Mouse (Mus musculus) hindbrain, postnatal 0 days (tissue): Measurements from ENCODE around the gene Aldh5a1. TPM values are rescaled to one million over a fixed set of nuclear protein-coding genes. Genes with fewer than 3 reads are reported as not detected.

ENCODE experiments used
- ATAC-seq: fragments of 200-750 bp; cut with Nextera tagmentation; 2 replicates; pipeline ENCODE4 v1.8.0; 2017; ENCODE audit warnings: mild to moderate bottlenecking, moderate TSS enrichment, moderate library complexity
- DNase-seq: peaks from one replicate; pipeline ENCODE4 v3.0.0-alpha.2; 2015; ENCODE audit warnings: low spot score
- H3K27ac ChIP-seq: fragments of 300-500 bp; sonication (generic); 2 replicates; pipeline ENCODE4 v1.5.1; 2014; ENCODE audit warnings: mild to moderate bottlenecking
- H3K27me3 ChIP-seq: fragments of 300-500 bp; sonication (generic); 2 replicates; pipeline ENCODE4 v1.6.1; 2014; ENCODE audit warnings: low read length, mixed read lengths; ENCODE audit not compliant: insufficient read depth
- H3K36me3 ChIP-seq: fragments of 300-500 bp; sonication (generic); 2 replicates; pipeline ENCODE4 v1.6.1; 2014; ENCODE audit warnings: low read length, mixed read lengths; ENCODE audit not compliant: insufficient read depth
- H3K4me1 ChIP-seq: fragments of 300-500 bp; sonication (generic); 2 replicates; pipeline ENCODE4 v1.6.1; 2014; ENCODE audit warnings: antibody characterized with exemption, low read length, mixed read lengths; ENCODE audit not compliant: insufficient read depth
- H3K4me2 ChIP-seq: fragments of 300-500 bp; sonication (generic); 2 replicates; pipeline ENCODE4 v1.6.1; 2014; ENCODE audit warnings: low read depth, mild to moderate bottlenecking, low read length, moderate library complexity, mixed read lengths
- H3K4me3 ChIP-seq: fragments of 300-500 bp; sonication (generic); 2 replicates; pipeline ENCODE4 v1.5.1; 2014; ENCODE audit warnings: low read length
- H3K9ac ChIP-seq: fragments of 300-500 bp; sonication (generic); replicated peaks from 2 replicates; pipeline ENCODE4 v1.6.1; 2014; ENCODE audit warnings: mild to moderate bottlenecking, low read length, moderate library complexity, mixed read lengths
- H3K9me3 ChIP-seq: fragments of 300-500 bp; sonication (generic); 2 replicates; pipeline ENCODE4 v1.6.1; 2016; ENCODE audit warnings: low read length, mixed read lengths
- CTCF ChIP-seq: IDR thresholded peaks from 2 replicates; pipeline ENCODE4 v1.5.1; 2016; ENCODE audit warnings: antibody characterized with exemption, control low read depth, low read depth
- WGBS: fragments of 180-500 bp; shearing (Covaris S2); extraction: QIAGEN DNeasy Blood & Tissue Kit; methylation state at CpG from one replicate; pipeline ENCODE4 v1.1.7; 2014; 5-methylcytosine and 5-hydroxymethylcytosine counted together
- polyA plus RNA-seq: library from polyadenylated mRNA; unstranded; fragments of >200 nt; fragmentation: Nextera tagmentation; extraction: Ambion mirVana; gene quantifications from 2 replicates; pipeline ENCODE4 v1.2.1, GENCODE M21; 2015
- total RNA-seq: library from RNA; depleted of rRNA; stranded (reverse); fragments of >200 nt; gene quantifications from 2 replicates; pipeline ENCODE4 v1.2.3, GENCODE M21; 2014

Gene Aldh5a1
- total and polyA plus RNA-seq, 2 experiments from 2014 or later, result 16.9 to 46.3 TPM

DNA sequence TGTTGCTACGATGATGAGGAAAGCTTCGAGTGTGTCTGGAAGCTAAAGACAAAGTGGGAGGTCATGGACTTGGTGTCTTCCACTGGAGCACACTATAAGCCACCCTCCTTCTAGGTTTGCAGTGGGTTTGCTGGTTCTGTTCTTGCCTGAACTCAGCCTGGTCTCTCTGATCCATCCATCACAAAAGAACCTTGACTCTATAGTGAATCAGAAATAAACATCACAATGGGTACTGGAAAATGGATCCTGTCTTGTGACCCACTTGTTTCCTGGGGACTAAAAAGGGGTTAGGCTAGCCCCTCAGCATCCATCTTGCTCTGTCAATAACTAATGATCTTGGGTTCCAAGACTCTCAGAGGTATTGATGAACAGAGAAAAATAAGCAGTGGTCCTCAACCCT is 35.5 kb downstream of the Aldh5a1 start:
- no peaks in the 10 kb centered on the region for H3K9me3 ChIP-seq
- TF ChIP-seq CTCF, result no peak
- peaks cover 3% of the 10 kb centered on the region; the same call in 1 of the 2 replicates for H3K36me3 ChIP-seq
- no peak overlapping the region for H3K9ac ChIP-seq
- H3K4me1 ChIP-seq, result no peaks in the 10 kb centered on the region
- ATAC-seq (no peak), DNase-seq (no peak)
- H3K4me2 ChIP-seq, result no peak overlapping the region
- H3K27me3 ChIP-seq, result no peaks in the 10 kb centered on the region
- H3K27ac ChIP-seq, result no peak overlapping the region
- WGBS, result 86% methylated on average over 2 of the region's 2 CpGs
- no peak overlapping the region for H3K4me3 ChIP-seq

DNA sequence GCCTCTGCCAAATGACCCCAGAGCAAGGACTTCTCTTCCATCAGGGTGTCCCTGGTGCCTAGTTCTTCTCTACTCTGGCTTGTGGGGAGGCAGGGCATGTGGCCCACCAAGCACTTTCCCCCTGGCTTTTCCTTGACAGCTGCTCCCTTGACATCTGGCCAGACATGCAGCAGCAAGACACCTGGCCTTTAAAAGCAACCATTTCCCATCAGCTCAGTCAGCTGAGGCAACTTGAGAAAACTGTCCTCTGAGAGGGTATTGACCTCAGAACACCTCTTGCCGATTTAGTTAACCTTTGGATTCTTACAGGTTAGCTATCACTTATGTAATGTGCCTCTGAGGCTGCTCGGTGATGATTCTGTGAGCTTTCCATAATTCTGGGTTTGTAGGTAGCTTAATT is 43.6 kb downstream of the Aldh5a1 start:
- H3K4me2 ChIP-seq, result no peak overlapping the region
- DNase-seq (no peak), ATAC-seq (no peak)
- no peak overlapping the region for H3K27ac ChIP-seq
- H3K9ac ChIP-seq, result no peak overlapping the region
- no peaks in the 10 kb centered on the region for H3K36me3 ChIP-seq
- H3K4me3 ChIP-seq, result no peak overlapping the region
- H3K4me1 ChIP-seq, result no peaks in the 10 kb centered on the region
- no peaks in the 10 kb centered on the region for H3K9me3 ChIP-seq
- no peaks in the 10 kb centered on the region for H3K27me3 ChIP-seq
- 93% methylated on average over 2 of the region's 2 CpGs for WGBS
- TF ChIP-seq CTCF, result no peak

DNA sequence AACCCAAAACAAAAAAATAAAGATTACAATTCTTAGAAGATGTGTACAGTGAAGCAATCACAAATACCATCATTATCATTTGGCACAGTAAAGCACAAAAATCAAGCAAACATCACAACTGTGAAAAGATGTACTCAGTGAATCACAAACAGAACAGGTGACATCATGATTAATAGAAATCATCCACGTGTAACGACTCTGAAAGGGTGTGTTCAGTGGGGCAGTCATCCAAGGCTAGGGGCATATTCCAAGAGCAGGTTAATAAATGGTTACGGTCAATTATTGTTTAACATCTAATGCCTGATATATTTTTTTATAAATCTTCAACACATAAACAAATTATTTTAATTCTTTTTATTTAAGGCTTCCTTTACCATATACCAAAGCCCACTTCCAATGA is 44.9 kb downstream of the Aldh5a1 start:
- no peaks in the 10 kb centered on the region for H3K4me1 ChIP-seq
- ATAC-seq (no peak), DNase-seq (no peak)
- TF ChIP-seq CTCF, result no peak
- no peak overlapping the region for H3K4me3 ChIP-seq
- H3K4me2 ChIP-seq, result no peak overlapping the region
- 91% methylated on average over 3 of the region's 3 CpGs for WGBS
- H3K36me3 ChIP-seq, result no peaks in the 10 kb centered on the region
- no peaks in the 10 kb centered on the region for H3K27me3 ChIP-seq
- no peak overlapping the region for H3K27ac ChIP-seq
- H3K9me3 ChIP-seq, result no peaks in the 10 kb centered on the region
- H3K9ac ChIP-seq, result no peak overlapping the region

DNA sequence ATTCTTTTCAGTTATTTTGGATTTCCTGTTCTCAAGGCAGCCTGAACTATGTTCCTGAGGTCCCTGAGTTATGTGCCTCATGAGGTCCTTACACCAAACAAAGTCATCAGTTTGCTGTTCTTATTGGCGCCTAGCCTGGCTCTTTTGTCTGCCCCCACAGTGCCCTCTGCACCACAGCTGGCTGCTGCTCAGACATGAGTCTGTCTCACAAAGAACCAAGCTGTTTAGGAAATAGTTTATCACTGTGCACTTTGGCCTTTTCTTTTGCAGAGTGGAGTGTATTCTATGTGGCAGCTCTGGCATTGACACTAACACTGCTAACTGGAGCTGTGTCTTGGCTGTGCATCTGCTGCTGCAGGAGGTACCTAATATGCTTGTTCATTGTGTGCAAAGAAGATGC is 47.9 kb downstream of the Aldh5a1 start:
- H3K4me3 ChIP-seq, result no peak overlapping the region
- ATAC-seq, result 0 out of 2 replicates have a peak, but pooled peaks have one; percentile 40
- 54% methylated on average over 1 of the region's 1 CpGs for WGBS
- no peak overlapping the region for H3K9ac ChIP-seq
- peak; percentile 2 for DNase-seq
- no peaks in the 10 kb centered on the region for H3K9me3 ChIP-seq
- H3K4me2 ChIP-seq, result no peak overlapping the region
- no peaks in the 10 kb centered on the region for H3K36me3 ChIP-seq
- H3K4me1 ChIP-seq, result no peaks in the 10 kb centered on the region
- TF ChIP-seq CTCF, result no peak
- no peak overlapping the region for H3K27ac ChIP-seq
- no peaks in the 10 kb centered on the region for H3K27me3 ChIP-seq

DNA sequence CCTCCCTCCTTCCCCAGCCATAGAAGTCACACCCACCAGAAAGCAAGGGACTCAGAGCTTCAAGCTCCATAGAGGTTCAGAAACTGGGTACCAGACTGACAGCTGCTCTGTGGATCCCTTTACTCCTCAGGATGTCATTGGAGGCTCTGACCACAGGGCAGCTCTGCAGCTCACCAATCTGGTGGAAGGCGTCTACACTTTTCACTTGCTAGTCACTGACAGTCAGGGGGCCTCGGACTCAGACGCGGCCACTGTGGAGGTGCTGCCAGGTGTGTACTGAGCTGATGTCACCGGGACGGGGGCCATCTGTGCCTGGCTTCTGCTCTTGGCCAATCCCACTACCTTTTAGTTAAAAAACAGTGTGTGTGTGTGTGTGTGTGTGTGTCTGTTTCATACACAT is 55.0 kb downstream of the Aldh5a1 start:
- TF ChIP-seq CTCF, result no peak
- H3K4me3 ChIP-seq, result no peak overlapping the region
- ATAC-seq, result no peak
- no peak for DNase-seq
- no peaks in the 10 kb centered on the region for H3K4me1 ChIP-seq
- no peak overlapping the region for H3K4me2 ChIP-seq
- no peaks in the 10 kb centered on the region for H3K9me3 ChIP-seq
- no peak overlapping the region for H3K9ac ChIP-seq
- H3K27ac ChIP-seq, result no peak overlapping the region
- no peaks in the 10 kb centered on the region for H3K36me3 ChIP-seq
- 95% methylated on average over 6 of the region's 6 CpGs for WGBS
- H3K27me3 ChIP-seq, result no peaks in the 10 kb centered on the region

DNA sequence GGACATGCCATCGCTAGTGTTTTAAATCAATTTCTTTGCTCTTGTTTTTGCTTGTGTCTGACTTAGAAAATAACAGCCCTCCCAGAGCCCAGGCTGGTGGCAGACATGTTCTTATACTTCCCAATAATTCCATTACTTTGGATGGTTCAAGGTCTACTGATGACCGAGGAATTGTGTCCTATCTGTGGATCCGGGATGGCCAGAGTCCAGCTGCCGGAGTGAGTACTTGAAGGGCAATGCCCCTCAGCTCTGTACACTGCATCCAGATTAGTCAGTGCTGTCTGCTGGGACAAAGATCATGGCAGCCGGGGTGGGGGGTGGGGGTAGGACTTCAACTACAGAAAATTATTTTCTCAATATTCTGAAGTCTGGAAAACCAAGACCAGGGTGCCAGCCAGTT is 56.8 kb downstream of the Aldh5a1 start:
- Histone ChIP-seq H3K36me3 (no peaks in the 10 kb centered on the region), H3K4me2 (no peak overlapping the region), H3K9me3 (no peaks in the 10 kb centered on the region), H3K27me3 (no peaks in the 10 kb centered on the region), H3K4me3 (no peak overlapping the region), H3K27ac (no peak overlapping the region), H3K9ac (no peak overlapping the region), H3K4me1 (no peaks in the 10 kb centered on the region)
- DNase-seq (no peak), ATAC-seq (no peak)
- 91% methylated on average over 5 of the region's 5 CpGs for WGBS
- TF ChIP-seq CTCF, result no peak

DNA sequence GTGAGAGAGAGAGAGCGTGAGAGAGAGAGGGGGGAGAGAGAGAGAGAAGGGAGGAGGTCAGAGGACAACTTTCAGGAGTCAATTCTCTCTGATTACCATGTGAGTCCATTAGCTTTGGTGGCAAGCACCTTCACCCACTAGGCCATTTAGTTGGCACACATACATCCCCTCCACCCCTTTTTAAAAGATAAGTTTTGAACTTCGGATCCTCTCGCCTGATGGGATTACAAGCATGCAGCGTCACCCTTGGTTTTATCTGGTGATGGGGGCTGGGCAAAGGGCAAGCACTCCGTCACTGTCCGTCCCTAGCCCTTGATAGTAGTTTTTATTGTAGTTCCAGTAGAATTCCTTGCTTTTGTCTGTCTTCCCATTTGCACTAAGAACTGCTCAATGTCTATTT is 57.3 kb downstream of the Aldh5a1 start:
- H3K4me2 ChIP-seq, result no peak overlapping the region
- WGBS, result 86% methylated on average over 6 of the region's 6 CpGs
- no peak for TF ChIP-seq CTCF
- no peaks in the 10 kb centered on the region for H3K36me3 ChIP-seq
- H3K4me1 ChIP-seq, result no peaks in the 10 kb centered on the region
- no peak overlapping the region for H3K4me3 ChIP-seq
- no peak overlapping the region for H3K27ac ChIP-seq
- no peaks in the 10 kb centered on the region for H3K9me3 ChIP-seq
- H3K9ac ChIP-seq, result no peak overlapping the region
- ATAC-seq (no peak), DNase-seq (no peak)
- H3K27me3 ChIP-seq, result no peaks in the 10 kb centered on the region
